Mouse (Mus musculus) layer of hippocampus, adult 9-10 months (tissue): ENCODE measurements at regions not wholly inside any gene's neighbourhood (a gene's known extent, or its start where the extent isn't known, plus 50 kb on each side); places are given as distances from the start of the nearest gene placed in this dataset.

Experiments used
- DNase-seq: peaks from one replicate; pipeline ENCODE4 v3.0.0; 2022; ENCODE audit warnings: low spot score

- DNase-seq: no peak
Measured at GRCm38 (mm10) chr9:101552789-101553188, 301.2 kb upstream of the Ppp2r3a start.

- no peak for DNase-seq
Measured at GRCm38 (mm10) chr9:101551256-101551655, 299.7 kb upstream of the Ppp2r3a start.

GRCm38 (mm10) chr9:101546213-101546832 lies 294.7 kb upstream of the Ppp2r3a start:
- no peak for DNase-seq

- no peak for DNase-seq
Measured at GRCm38 (mm10) chr9:101518137-101518536, 266.5 kb upstream of the Ppp2r3a start.

GRCm38 (mm10) chr9:101510807-101511206 lies 259.2 kb upstream of the Ppp2r3a start:
- no peak for DNase-seq

- DNase-seq: no peak
Measured at GRCm38 (mm10) chr9:101509196-101509595, 257.6 kb upstream of the Ppp2r3a start.

- DNase-seq: no peak
Measured at GRCm38 (mm10) chr9:101507023-101507690, 255.6 kb upstream of the Ppp2r3a start.

GRCm38 (mm10) chr9:101501706-101502465 lies 250.3 kb upstream of the Ppp2r3a start:
- peak; percentile 40 for DNase-seq

- DNase-seq: no peak
Measured at GRCm38 (mm10) chr9:101501036-101501435, 249.4 kb upstream of the Ppp2r3a start.

- no peak for DNase-seq
Measured at GRCm38 (mm10) chr9:101498721-101499120, 247.1 kb upstream of the Ppp2r3a start.

- no peak for DNase-seq
Measured at GRCm38 (mm10) chr9:101495768-101496167, 244.2 kb upstream of the Ppp2r3a start.

GRCm38 (mm10) chr9:101489013-101489412 lies 237.4 kb upstream of the Ppp2r3a start:
- no peak for DNase-seq

GRCm38 (mm10) chr9:101476223-101476622 lies 224.6 kb upstream of the Ppp2r3a start:
- no peak for DNase-seq

- DNase-seq: no peak
Measured at GRCm38 (mm10) chr9:101473074-101473461, 221.5 kb upstream of the Ppp2r3a start.

GRCm38 (mm10) chr9:101472101-101473073 lies 220.8 kb upstream of the Ppp2r3a start:
- no peak for DNase-seq

- no peak for DNase-seq
Measured at GRCm38 (mm10) chr9:101471665-101472064, 220.1 kb upstream of the Ppp2r3a start.

- DNase-seq: no peak
Measured at GRCm38 (mm10) chr9:101469756-101470155, 218.2 kb upstream of the Ppp2r3a start.

GRCm38 (mm10) chr9:101464727-101465427 lies 213.3 kb upstream of the Ppp2r3a start:
- no peak for DNase-seq

GRCm38 (mm10) chr9:101458947-101459627 lies 207.5 kb upstream of the Ppp2r3a start:
- DNase-seq: no peak

GRCm38 (mm10) chr9:101458306-101458946 lies 206.8 kb upstream of the Ppp2r3a start:
- DNase-seq: no peak
